Mouse (Mus musculus) ES-E14 (cell line): ENCODE measurements around the gene Hsd17b12. TPM values are rescaled to one million over a fixed set of nuclear protein-coding genes. Genes with fewer than 3 reads are reported as not detected.

Experiments
- DNase-seq: peaks from one replicate; pipeline ENCODE4 v3.0.0-alpha.2; 2013; ENCODE audit warnings: low read depth, low spot score
- H3K27ac ChIP-seq: 2 replicates; pipeline ENCODE4 v1.5.1; 2012; ENCODE audit warnings: low read depth, mild to moderate bottlenecking, low read length, moderate library complexity, mixed read lengths; ENCODE audit not compliant: poor library complexity, insufficient read depth, severe bottlenecking
- H3K36me3 ChIP-seq: 2 replicates; pipeline ENCODE4 v1.6.1; 2012; ENCODE audit warnings: mild to moderate bottlenecking, low read length, moderate library complexity, mixed read lengths; ENCODE audit not compliant: control insufficient read depth, poor library complexity, insufficient read depth, severe bottlenecking
- H3K4me1 ChIP-seq, 2 experiments: fragments of 150-350 bp in 1 of 2; sonication (generic) in 1 of 2; 2 replicates each; pipeline ENCODE4 v1.6.1; 2012; ENCODE audit warnings: low read length in 2 of 2, mild to moderate bottlenecking in 1 of 2, mixed read lengths in 1 of 2; ENCODE audit not compliant: control insufficient read depth in 2 of 2, insufficient read depth in 2 of 2, poor library complexity in 1 of 2
- H3K4me3 ChIP-seq, 2 experiments: fragments of 150-350 bp in 1 of 2; sonication (generic) in 1 of 2; 2 replicates each; pipeline ENCODE4 v1.5.1; 2012; ENCODE audit warnings: low read length in 2 of 2, low read depth in 1 of 2, mild to moderate bottlenecking in 1 of 2, mixed read lengths in 1 of 2; ENCODE audit not compliant: insufficient read depth in 1 of 2, poor library complexity in 1 of 2, severe bottlenecking in 1 of 2
- H3K9ac ChIP-seq: 2 replicates; pipeline ENCODE4 v1.6.1; 2012; ENCODE audit warnings: low read depth, mild to moderate bottlenecking, low read length, mixed read lengths; ENCODE audit not compliant: poor library complexity, insufficient read depth, severe bottlenecking
- H3K9me3 ChIP-seq: fragments of 150-350 bp; sonication (generic); 2 replicates; pipeline ENCODE4 v1.6.1; 2012; ENCODE audit warnings: low read depth, mild to moderate bottlenecking, low read length; ENCODE audit not compliant: control insufficient read depth, insufficient read depth
- CHD2 ChIP-seq: IDR thresholded peaks from 2 replicates; pipeline ENCODE4 v1.6.1; 2014; ENCODE audit warnings: mild to moderate bottlenecking, low read depth, low read length, inconsistent platforms
- HCFC1 ChIP-seq: IDR thresholded peaks from 2 replicates; pipeline ENCODE4 v1.6.1; 2012; ENCODE audit warnings: low read length, inconsistent platforms, borderline replicate concordance; ENCODE audit not compliant: insufficient read depth
- MAFK ChIP-seq: IDR thresholded peaks from 2 replicates; pipeline ENCODE4 v1.6.1; 2014; ENCODE audit warnings: mild to moderate bottlenecking, low read depth, low read length, inconsistent platforms; ENCODE audit not compliant: insufficient read depth
- ZC3H11A ChIP-seq: IDR thresholded peaks from 2 replicates; pipeline ENCODE4 v1.6.1; 2012; ENCODE audit warnings: low read depth, mild to moderate bottlenecking, inconsistent platforms, low read length, borderline replicate concordance
- ZNF384 ChIP-seq: IDR thresholded peaks from 2 replicates; pipeline ENCODE4 v1.6.1; 2012; ENCODE audit warnings: low read depth, low read length, inconsistent platforms
- in situ Hi-C, 2 experiments: fragments of 600-800 bp; cut with MboI; formaldehyde crosslinking; loops; one replicate each; pipeline ENCODE4 v1.15.1; 2025; ENCODE audit warnings: low sequenced_read_pairs in 2 of 2, inconsistent platforms in 1 of 2; ENCODE audit not compliant: unreplicated experiment in 2 of 2
- total RNA-seq: library from RNA; depleted of rRNA; stranded (reverse); fragments of 300-350 nt; gene quantifications from 2 replicates; pipeline ENCODE4 v1.2.3, GENCODE M21; 2012

The Hsd17b12 gene
- total RNA-seq, 1 experiment, result 149 TPM

- Histone ChIP-seq H3K36me3 (no peaks in the 10 kb centered on the region), H3K4me3 (peak overlapping the region; percentile 91 to 96), H3K4me1 (0 out of 4 replicates have a peak, but pooled peaks cover 0 to 3% of the 10 kb centered on the region in 2 experiments), H3K9me3 (no peaks in the 10 kb centered on the region), H3K27ac (no peak overlapping the region), H3K9ac (peak overlapping the region; percentile 86)
- in situ Hi-C loops, result no loop called here
- TF ChIP-seq MAFK (no peak), CHD2 (no peak), ZNF384 (peak; percentile 80), HCFC1 (peak; percentile 99), ZC3H11A (no peak)
- DNase-seq, result peak; percentile 60
Measured at GRCm38 (mm10) chr2:94178321-94179029, 20.7 kb upstream of the Hsd17b12 start.

GRCm38 (mm10) chr2:94177294-94177693 lies 19.5 kb upstream of the Hsd17b12 start:
- H3K4me3 ChIP-seq, result no peak overlapping the region
- TF ChIP-seq HCFC1, result no peak
- TF ChIP-seq CHD2, result no peak
- no peak for TF ChIP-seq ZNF384
- no peak for TF ChIP-seq MAFK
- no peaks in the 10 kb centered on the region for H3K36me3 ChIP-seq
- in situ Hi-C loops, result no loop called here
- H3K4me1 ChIP-seq, result 0 out of 4 replicates have a peak, but pooled peaks cover 0 to 3% of the 10 kb centered on the region in 2 experiments
- no peak for DNase-seq
- H3K27ac ChIP-seq, result no peak overlapping the region
- H3K9ac ChIP-seq, result no peak overlapping the region
- H3K9me3 ChIP-seq, result no peaks in the 10 kb centered on the region

GRCm38 (mm10) chr2:94176381-94176780 lies 18.6 kb upstream of the Hsd17b12 start:
- DNase-seq, result no peak
- H3K36me3 ChIP-seq, result no peaks in the 10 kb centered on the region
- H3K9ac ChIP-seq, result no peak overlapping the region
- TF ChIP-seq MAFK (no peak), ZC3H11A (no peak), CHD2 (no peak), HCFC1 (no peak), ZNF384 (no peak)
- no peak overlapping the region for H3K27ac ChIP-seq
- no peaks in the 10 kb centered on the region for H3K9me3 ChIP-seq
- H3K4me1 ChIP-seq, result 0 out of 4 replicates have a peak, but pooled peaks cover 0 to 3% of the 10 kb centered on the region in 2 experiments
- H3K4me3 ChIP-seq, result no peak overlapping the region
- in situ Hi-C loops, result no loop called here

GRCm38 (mm10) chr2:94173549-94173948 lies 15.8 kb upstream of the Hsd17b12 start:
- TF ChIP-seq ZNF384 (no peak), CHD2 (no peak), HCFC1 (no peak), MAFK (no peak), ZC3H11A (no peak)
- no peaks in the 10 kb centered on the region for H3K36me3 ChIP-seq
- H3K4me1 ChIP-seq, result 0 out of 4 replicates have a peak, but pooled peaks cover 0 to 3% of the 10 kb centered on the region in 2 experiments
- H3K4me3 ChIP-seq, result no peak overlapping the region
- H3K27ac ChIP-seq, result no peak overlapping the region
- DNase-seq, result no peak
- no peak overlapping the region for H3K9ac ChIP-seq
- in situ Hi-C loops, result no loop called here
- no peaks in the 10 kb centered on the region for H3K9me3 ChIP-seq

- no peak for DNase-seq
- TF ChIP-seq HCFC1, result no peak
- in situ Hi-C loops, result no loop called here
Measured at GRCm38 (mm10) chr2:94163207-94163606, 5.4 kb upstream of the Hsd17b12 start.

More at GRCm38 (mm10) chr2:94163207-94163606, 5.4 kb upstream of the Hsd17b12 start:
- H3K9ac ChIP-seq, result no peak overlapping the region
- no peak overlapping the region for H3K27ac ChIP-seq
- H3K4me1 ChIP-seq, result peaks cover 0 to 3% of the 10 kb centered on the region in 2 experiments; a peak in 1 of 4 replicates
- no peak overlapping the region for H3K4me3 ChIP-seq
- H3K9me3 ChIP-seq, result no peaks in the 10 kb centered on the region
- no peaks in the 10 kb centered on the region for H3K36me3 ChIP-seq
